1 mouse cellular context compared by ENCODE assay signal in the genomic region with DNA sequence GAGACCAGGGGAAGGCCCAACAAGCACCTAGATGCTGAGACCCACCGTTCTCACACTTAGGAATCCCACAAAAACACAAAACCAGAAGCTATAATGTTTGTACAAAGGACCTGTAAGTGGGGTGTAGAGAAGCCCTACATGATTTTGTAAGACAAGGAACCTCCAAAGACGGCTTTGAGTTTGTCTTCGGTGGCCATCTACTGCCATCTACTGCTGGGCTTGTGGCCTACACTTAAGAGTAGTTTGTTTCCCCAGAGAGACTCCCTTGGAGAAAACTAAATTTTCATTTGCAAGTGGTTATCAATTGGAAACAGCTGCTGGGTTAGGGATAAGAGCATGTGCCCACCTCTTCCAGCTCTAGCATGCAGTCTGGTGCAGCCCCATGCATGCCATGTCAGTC.
A peak's percentile ranks its signal among the peaks of the same experiment; 100 is the strongest.
TF ChIP-seq lines count a peak whose summit lies in the region.

No protein-coding gene starts in this region.

TF ChIP-seq in CH12.LX, 34 proteins besides CTCF, POLR2A, EP300 and RAD21:
- TF ChIP-seq E2F4 (IDR thresholded peaks at IDR 0.05; ENCODE audit: insufficient replicate concordance, low read depth, low read length) (no peak), ZC3H11A (IDR thresholded peaks at IDR 0.05; ENCODE audit: low read depth, low read length) (peak; percentile 80), ZMIZ1 (IDR thresholded peaks at IDR 0.05; ENCODE audit: low read depth, low read length) (no peak), SMC3 (IDR thresholded peaks at IDR 0.05; ENCODE audit: low read depth, low read length) (peak; percentile 88)
